Mouse (Mus musculus) heart, embryonic 13.5 days (tissue): ENCODE results near the gene Hexdc. TPM values are rescaled to one million over a fixed set of nuclear protein-coding genes. Genes with fewer than 3 reads are reported as not detected.
A peak's percentile ranks its signal among the peaks of the same experiment; 100 is the strongest.

Experiments
- ATAC-seq: fragments of 200-750 bp; cut with Nextera tagmentation; 2 replicates; pipeline ENCODE4 v1.8.0; 2017; ENCODE audit warnings: moderate TSS enrichment; ENCODE audit not compliant: insufficient number of reproducible peaks, low FRiP score, low TSS enrichment; ENCODE audit errors: extremely low read depth
- H3K27ac ChIP-seq: fragments of 300-500 bp; sonication (generic); replicated peaks from 2 replicates; pipeline ENCODE4 v1.5.1; 2015; ENCODE audit warnings: moderate library complexity, mild to moderate bottlenecking, inconsistent platforms
- H3K27me3 ChIP-seq: fragments of 300-500 bp; sonication (generic); replicated peaks from 2 replicates; pipeline ENCODE4 v1.6.1; 2015; ENCODE audit warnings: mild to moderate bottlenecking, inconsistent platforms
- H3K36me3 ChIP-seq: fragments of 300-500 bp; sonication (generic); 2 replicates; pipeline ENCODE4 v1.6.1; 2015; ENCODE audit warnings: mild to moderate bottlenecking, inconsistent platforms
- H3K4me1 ChIP-seq: fragments of 300-500 bp; sonication (generic); 2 replicates; pipeline ENCODE4 v1.6.1; 2015; ENCODE audit warnings: inconsistent platforms
- H3K4me2 ChIP-seq: fragments of 300-500 bp; sonication (generic); 2 replicates; pipeline ENCODE4 v1.6.1; 2015; ENCODE audit warnings: inconsistent platforms, mild to moderate bottlenecking, moderate library complexity
- H3K4me3 ChIP-seq: fragments of 300-500 bp; sonication (generic); 2 replicates; pipeline ENCODE4 v1.5.1; 2015; ENCODE audit warnings: moderate library complexity, mild to moderate bottlenecking, inconsistent platforms
- H3K9ac ChIP-seq: fragments of 300-500 bp; sonication (generic); 2 replicates; pipeline ENCODE4 v1.6.1; 2015; ENCODE audit warnings: inconsistent platforms, mild to moderate bottlenecking, moderate library complexity
- H3K9me3 ChIP-seq: fragments of 300-500 bp; sonication (generic); 2 replicates; pipeline ENCODE4 v1.6.1; 2016; ENCODE audit warnings: inconsistent platforms
- WGBS: fragments of 180-500 bp; shearing (Covaris S2); methylation state at CpG from one replicate; pipeline ENCODE4 v1.1.7; 2015; ENCODE audit warnings: mixed read lengths; 5-methylcytosine and 5-hydroxymethylcytosine counted together
- polyA plus RNA-seq: library from polyadenylated mRNA; unstranded; fragments of >200 nt; fragmentation: Nextera tagmentation; extraction: Ambion mirVana; gene quantifications from 2 replicates; pipeline ENCODE4 v1.2.1, GENCODE M21; 2015

The Hexdc gene
- polyA plus RNA-seq, 1 experiment from 2014 or later: 7.6 TPM

DNA sequence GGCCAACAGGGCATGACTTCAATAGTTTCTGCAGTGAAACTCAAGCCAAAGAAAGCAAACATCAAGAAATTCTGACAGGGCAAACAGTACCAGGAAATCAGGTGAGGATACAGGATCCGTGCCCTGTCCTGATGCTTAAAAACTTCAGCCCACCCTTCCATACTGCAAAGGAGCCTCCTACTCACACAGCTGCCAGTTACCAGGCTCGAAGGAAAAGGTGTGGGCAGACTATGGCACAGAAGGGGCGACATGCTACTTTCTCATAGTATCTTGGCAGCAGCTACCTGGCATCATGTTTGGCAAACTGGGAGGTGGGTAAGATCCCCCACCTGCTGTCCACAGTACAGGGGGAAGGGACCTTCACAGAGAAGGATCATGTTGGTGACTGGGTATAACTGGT, 10.8 kb upstream of the Hexdc start:
- 83% methylated on average over 3 of the region's 3 CpGs for WGBS
- Histone ChIP-seq H3K36me3 (peaks cover 20% of the 10 kb centered on the region; the same call in 1 of the 2 replicates), H3K9me3 (no peaks in the 10 kb centered on the region), H3K9ac (no peak overlapping the region), H3K4me2 (no peak overlapping the region), H3K4me1 (no peaks in the 10 kb centered on the region), H3K27me3 (no peaks in the 10 kb centered on the region), H3K27ac (no peak overlapping the region), H3K4me3 (no peak overlapping the region)
- ATAC-seq: no peak

DNA sequence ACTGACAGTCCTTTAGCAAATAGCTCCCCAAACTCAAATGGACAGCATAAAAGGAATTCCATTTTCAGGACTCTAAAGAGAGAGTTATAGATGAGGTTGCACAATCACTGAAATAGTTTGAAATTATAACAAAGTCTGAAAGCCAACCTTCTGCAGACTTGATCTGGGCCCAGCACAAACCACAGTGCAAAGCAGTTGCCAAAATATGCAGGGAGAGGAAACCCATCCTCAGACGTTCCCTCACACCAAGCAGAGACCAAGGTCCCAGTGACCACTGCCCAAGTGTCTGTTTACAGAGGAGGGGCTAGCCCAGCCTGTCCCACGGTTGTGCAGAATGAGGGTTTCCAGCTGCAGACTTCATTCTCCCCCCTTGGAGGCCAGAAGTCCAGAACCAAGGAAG, 5.6 kb upstream of the Hexdc start:
- no peak overlapping the region for H3K4me3 ChIP-seq
- H3K4me1 ChIP-seq: peaks cover 10% of the 10 kb centered on the region
- H3K27ac ChIP-seq: no peak overlapping the region
- no peak for ATAC-seq
- H3K9me3 ChIP-seq: no peaks in the 10 kb centered on the region
- WGBS: 47% methylated on average over 2 of the region's 2 CpGs
- no peak overlapping the region for H3K4me2 ChIP-seq
- H3K27me3 ChIP-seq: no peaks in the 10 kb centered on the region
- H3K9ac ChIP-seq: no peak overlapping the region
- H3K36me3 ChIP-seq: peaks cover 12% of the 10 kb centered on the region; the same call in 1 of the 2 replicates

DNA sequence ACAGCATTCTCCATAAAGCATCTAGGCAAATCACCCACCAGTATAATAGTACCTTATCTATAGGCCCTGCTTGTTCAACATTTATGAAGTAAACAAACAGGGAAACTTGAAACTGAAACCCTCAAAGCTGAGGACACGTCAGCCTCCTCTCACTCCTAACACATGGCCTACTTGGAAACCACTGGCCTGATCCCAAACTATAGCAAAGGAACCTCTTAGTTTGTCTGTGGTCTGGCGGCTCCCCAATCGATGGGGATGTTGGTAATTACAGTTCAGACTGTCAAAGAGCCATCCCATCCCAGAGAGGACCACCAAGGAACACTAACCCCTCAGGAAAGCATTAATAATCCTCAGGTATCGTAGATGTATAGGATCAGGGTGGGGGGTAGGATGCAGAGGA, 4.4 kb upstream of the Hexdc start:
- Histone ChIP-seq H3K27me3 (no peaks in the 10 kb centered on the region), H3K4me2 (no peak overlapping the region), H3K4me3 (no peak overlapping the region), H3K9me3 (no peaks in the 10 kb centered on the region), H3K36me3 (peaks cover 6% of the 10 kb centered on the region; the same call in 1 of the 2 replicates), H3K4me1 (peaks cover 16% of the 10 kb centered on the region), H3K9ac (no peak overlapping the region), H3K27ac (no peak overlapping the region)
- ATAC-seq: no peak
- 76% methylated on average over 4 of the region's 4 CpGs for whole genome bisulfite sequencing

DNA sequence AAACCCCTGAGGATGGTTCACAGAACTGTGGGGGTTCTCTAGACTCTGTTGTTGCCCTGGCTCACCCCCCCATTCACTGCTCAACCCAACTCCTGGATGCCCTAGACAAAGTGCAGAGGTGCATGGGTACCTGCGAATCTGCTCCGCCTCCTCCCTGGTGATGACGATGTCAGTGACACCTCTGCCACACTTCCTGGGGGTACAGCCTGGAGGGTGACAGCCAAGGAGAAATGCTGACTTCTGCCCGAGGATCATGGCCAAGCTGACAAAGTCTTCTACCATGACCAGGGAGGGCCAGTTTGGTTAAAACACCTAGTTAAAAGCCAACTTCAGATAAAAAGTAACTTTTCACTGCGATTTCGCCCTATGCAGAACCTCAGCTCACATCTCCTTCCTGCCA, 3.5 kb upstream of the Hexdc start:
- 80% methylated on average over 6 of the region's 6 CpGs for WGBS
- Histone ChIP-seq H3K4me3 (no peak overlapping the region), H3K36me3 (0 out of 2 replicates have a peak, but pooled peaks cover 4% of the 10 kb centered on the region), H3K4me1 (peaks cover 21% of the 10 kb centered on the region), H3K9ac (no peak overlapping the region), H3K27ac (no peak overlapping the region), H3K4me2 (no peak overlapping the region), H3K9me3 (no peaks in the 10 kb centered on the region), H3K27me3 (no peaks in the 10 kb centered on the region)
- ATAC-seq: no peak

DNA sequence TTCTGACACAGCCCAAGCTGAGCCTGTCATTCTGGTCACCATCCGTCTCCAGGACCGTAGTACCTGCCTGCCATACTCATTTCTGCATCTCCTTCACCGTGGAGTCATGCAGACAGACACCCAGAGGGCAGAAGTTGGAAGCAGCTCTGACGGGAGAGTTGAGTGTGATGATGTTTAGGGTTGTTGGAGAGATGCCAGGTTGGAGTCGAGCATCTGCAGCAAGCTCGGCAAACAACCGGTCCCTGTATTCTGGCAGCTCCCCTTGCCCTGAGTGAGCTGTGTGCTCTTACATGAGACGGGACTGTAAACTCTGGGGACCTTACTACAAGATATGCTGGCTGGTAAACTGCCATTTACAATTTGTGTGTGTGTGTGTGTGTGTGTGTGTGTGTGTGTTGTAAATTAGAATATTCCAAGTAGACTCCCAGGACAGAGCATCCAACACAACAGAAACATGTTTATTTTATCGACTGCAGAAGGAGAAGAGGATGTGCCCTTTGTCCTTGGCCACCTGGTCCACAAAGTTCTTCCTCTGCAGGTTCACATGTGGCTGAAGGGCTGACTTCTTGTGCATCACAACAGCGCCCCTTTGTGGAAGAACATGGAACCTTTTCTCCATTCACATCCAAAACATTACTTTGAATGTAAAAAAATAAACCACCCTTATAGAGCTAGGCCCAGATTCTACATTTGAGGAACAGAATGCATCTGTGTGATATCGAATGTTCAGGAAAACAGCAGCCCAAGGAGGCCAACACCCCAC, 2.6 kb upstream of the Hexdc start:
- no peak overlapping the region for H3K4me3 ChIP-seq
- ATAC-seq: no peak
- no peak overlapping the region for H3K4me2 ChIP-seq
- no peaks in the 10 kb centered on the region for H3K36me3 ChIP-seq
- WGBS: 41% methylated on average over 11 of the region's 11 CpGs
- H3K9ac ChIP-seq: no peak overlapping the region
- H3K9me3 ChIP-seq: no peaks in the 10 kb centered on the region
- peaks cover 21% of the 10 kb centered on the region for H3K4me1 ChIP-seq
- H3K27ac ChIP-seq: no peak overlapping the region
- H3K27me3 ChIP-seq: no peaks in the 10 kb centered on the region

DNA sequence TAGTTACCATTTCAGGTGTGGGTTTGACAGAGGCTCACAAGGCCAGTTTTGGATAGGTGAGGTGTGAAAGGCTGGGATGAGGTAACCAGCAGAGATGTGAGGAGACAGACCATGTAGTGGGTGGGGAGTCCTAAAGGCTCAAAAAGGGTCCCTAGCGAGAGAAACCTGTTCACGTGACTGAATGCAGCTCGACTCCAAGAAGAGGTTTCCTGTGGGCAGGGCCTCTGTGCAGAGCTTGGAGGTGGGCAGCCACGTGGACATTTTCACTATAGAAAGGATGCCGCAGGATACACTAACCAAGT, 423 bp upstream of the Hexdc start:
- WGBS: 3% methylated on average over 5 of the region's 5 CpGs
- Histone ChIP-seq H3K4me1 (peaks cover 21% of the 10 kb centered on the region), H3K27me3 (no peaks in the 10 kb centered on the region), H3K4me3 (peak overlapping the region; percentile 86), H3K9me3 (no peaks in the 10 kb centered on the region), H3K4me2 (peak overlapping the region; percentile 87), H3K9ac (peak overlapping the region; percentile 91), H3K36me3 (peaks cover 11% of the 10 kb centered on the region), H3K27ac (peak overlapping the region; percentile 90; the same call in 1 of the 2 replicates)
- ATAC-seq: no peak

- WGBS: 84% methylated on average over 3 of the region's 3 CpGs
Observed at GRCm38 (mm10) chr11:121216831-121217230, 12.6 kb downstream of the Hexdc start.

GRCm38 (mm10) chr11:121219776-121220175, 15.5 kb downstream of the Hexdc start:
- Histone ChIP-seq H3K4me2 (no peak overlapping the region), H3K9me3 (no peaks in the 10 kb centered on the region), H3K4me1 (peaks cover 18% of the 10 kb centered on the region), H3K27me3 (no peaks in the 10 kb centered on the region), H3K4me3 (no peak overlapping the region), H3K27ac (no peak overlapping the region), H3K9ac (no peak overlapping the region), H3K36me3 (peaks cover 92% of the 10 kb centered on the region)
- no peak for ATAC-seq
- WGBS: 84% methylated on average over 11 of the region's 11 CpGs

More at GRCm38 (mm10) chr11:121216831-121217230, 12.6 kb downstream of the Hexdc start:
- H3K4me3 ChIP-seq: no peak overlapping the region
- no peak overlapping the region for H3K4me2 ChIP-seq
- H3K27me3 ChIP-seq: no peaks in the 10 kb centered on the region
- H3K36me3 ChIP-seq: peaks cover 83% of the 10 kb centered on the region
- H3K4me1 ChIP-seq: peaks cover 13% of the 10 kb centered on the region
- H3K27ac ChIP-seq: no peak overlapping the region
- H3K9me3 ChIP-seq: no peaks in the 10 kb centered on the region
- no peak overlapping the region for H3K9ac ChIP-seq
- ATAC-seq: no peak

DNA sequence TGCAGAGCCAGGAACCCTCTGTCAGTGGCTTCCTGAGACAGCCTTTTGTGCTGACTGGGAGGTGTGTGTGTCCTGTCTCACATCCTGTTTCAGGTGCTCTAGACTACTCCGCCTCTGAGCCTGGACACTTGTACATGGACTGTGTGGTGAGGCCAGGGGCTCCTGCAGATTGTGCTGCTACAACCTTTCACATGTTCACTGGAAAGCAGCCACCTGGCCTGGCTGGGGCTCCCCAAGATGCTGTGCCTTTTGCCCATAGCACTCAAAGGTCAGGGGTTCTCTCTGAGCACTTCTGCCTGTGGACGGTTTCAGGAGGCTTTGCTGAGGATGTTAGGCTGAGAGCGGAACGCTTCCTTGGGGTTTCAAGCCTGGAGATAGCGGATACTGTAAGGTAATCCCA, 16.5 kb downstream of the Hexdc start:
- Histone ChIP-seq H3K27ac (no peak overlapping the region), H3K36me3 (peaks cover 96% of the 10 kb centered on the region), H3K9ac (no peak overlapping the region), H3K27me3 (no peaks in the 10 kb centered on the region), H3K4me1 (peaks cover 18% of the 10 kb centered on the region), H3K4me3 (no peak overlapping the region), H3K9me3 (no peaks in the 10 kb centered on the region), H3K4me2 (no peak overlapping the region)
- ATAC-seq: no peak
- 82% methylated on average over 5 of the region's 5 CpGs for WGBS

GRCm38 (mm10) chr11:121221321-121222010, 17.2 kb downstream of the Hexdc start:
- Histone ChIP-seq H3K36me3 (peaks cover 96% of the 10 kb centered on the region), H3K4me2 (no peak overlapping the region), H3K27me3 (no peaks in the 10 kb centered on the region), H3K27ac (0 out of 2 replicates have a peak overlapping the region, but pooled peaks have one; percentile 13), H3K4me1 (peaks cover 18% of the 10 kb centered on the region), H3K9me3 (no peaks in the 10 kb centered on the region), H3K4me3 (no peak overlapping the region), H3K9ac (no peak overlapping the region)
- 74% methylated on average over 6 of the region's 6 CpGs for WGBS
- no peak for ATAC-seq

DNA sequence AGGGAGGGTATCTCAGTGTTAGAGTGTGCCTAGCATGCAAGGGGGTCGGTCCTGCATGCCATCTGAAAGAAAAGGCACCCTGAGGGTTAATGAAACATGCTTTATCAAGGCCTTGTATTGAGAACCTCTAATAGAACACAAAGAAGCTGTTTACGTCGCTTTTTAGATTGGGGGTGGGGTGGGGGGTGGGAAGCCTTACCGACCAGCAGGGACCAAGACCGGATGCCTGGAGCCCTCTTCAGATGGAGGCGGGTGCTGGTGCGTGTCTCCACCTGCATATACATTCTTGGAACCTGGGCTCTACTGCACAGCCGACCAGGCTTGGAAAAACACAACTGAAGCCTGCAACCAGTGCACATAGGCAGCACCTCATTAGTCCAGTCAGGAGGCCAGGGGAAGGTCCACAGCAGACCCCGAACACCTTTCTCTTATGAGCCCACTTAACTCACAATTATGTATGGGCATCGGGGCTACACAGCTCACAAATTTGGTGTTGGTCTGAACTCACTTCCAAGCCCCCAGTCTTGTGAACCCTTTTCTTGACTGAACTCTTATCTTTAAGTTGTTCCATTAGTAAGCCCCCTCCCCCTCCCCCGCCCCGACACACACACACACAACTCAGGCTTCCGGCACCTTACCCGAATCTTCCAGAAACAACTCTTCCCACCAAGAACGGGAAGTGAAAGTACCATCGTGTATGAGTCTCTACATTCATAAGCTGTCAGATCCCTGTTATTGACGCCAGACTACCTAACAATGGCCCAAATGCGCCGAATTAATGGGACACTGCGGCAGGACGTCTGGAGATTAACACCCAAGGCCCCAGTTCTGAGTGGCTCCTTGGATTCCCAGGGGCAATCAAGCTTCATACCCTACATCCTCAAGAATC, 24.1 kb downstream of the Hexdc start:
- ATAC-seq: no peak
- Histone ChIP-seq H3K36me3 (peaks cover 41% of the 10 kb centered on the region), H3K27ac (peak overlapping the region; percentile 83), H3K4me1 (peaks cover 41% of the 10 kb centered on the region), H3K9me3 (no peaks in the 10 kb centered on the region), H3K9ac (peak overlapping the region; percentile 87), H3K4me2 (peak overlapping the region; percentile 89), H3K27me3 (no peaks in the 10 kb centered on the region), H3K4me3 (peak overlapping the region; percentile 72)
- WGBS: 21% methylated on average over 21 of the region's 21 CpGs
